Mouse (Mus musculus): ENCODE measurements at regions not wholly inside any gene's neighbourhood (a gene's known extent, or its start where the extent isn't known, plus 50 kb on each side); places are given as distances from the start of the nearest gene placed in this dataset.

- TF ChIP-seq NELFE (IDR thresholded peaks at IDR 0.05; ENCODE audit: low read depth, low read length): no peak
- no peak for TF ChIP-seq HCFC1 (IDR thresholded peaks at IDR 0.05; ENCODE audit: low read depth, low read length)
- TF ChIP-seq MAZ (IDR thresholded peaks at IDR 0.05; ENCODE audit: low read depth, low read length): no peak
- TF ChIP-seq KAT2A (conservative IDR thresholded peaks at IDR 0.05; ENCODE audit: low read depth, low read length): no peak
- TF ChIP-seq CTCF (IDR thresholded peaks at IDR 0.05 in 2 of 3, conservative IDR thresholded peaks at IDR 0.05 in 1 of 3; ENCODE audit: control insufficient read depth in 1 of 3, insufficient read depth in 1 of 3, low read depth in 2 of 3, low read length in 3 of 3, poor library complexity in 1 of 3, severe bottlenecking in 1 of 3): no peak
Observed at GRCm38 (mm10) chr4:154785282-154785987, 51.8 kb upstream of the Ttc34 start.

Data from MEL (cell line).